Mouse (Mus musculus): Measurements from ENCODE around the gene Tacr2. TPM values are rescaled to one million over a fixed set of nuclear protein-coding genes. Genes with fewer than 3 reads are reported as not detected.

Gene Tacr2
- total RNA-seq (2015) (not detected in 2 replicates), total RNA-seq (2017) (not detected in 2 replicates)

GRCm38 (mm10) chr10:62252000-62252488, at the start of gene Tacr2:
Gene Tacr2 (plus strand): TSS chr10:62252438.
- ATAC-seq (replicated peaks; ENCODE audit: poor library complexity): no peak

DNA sequence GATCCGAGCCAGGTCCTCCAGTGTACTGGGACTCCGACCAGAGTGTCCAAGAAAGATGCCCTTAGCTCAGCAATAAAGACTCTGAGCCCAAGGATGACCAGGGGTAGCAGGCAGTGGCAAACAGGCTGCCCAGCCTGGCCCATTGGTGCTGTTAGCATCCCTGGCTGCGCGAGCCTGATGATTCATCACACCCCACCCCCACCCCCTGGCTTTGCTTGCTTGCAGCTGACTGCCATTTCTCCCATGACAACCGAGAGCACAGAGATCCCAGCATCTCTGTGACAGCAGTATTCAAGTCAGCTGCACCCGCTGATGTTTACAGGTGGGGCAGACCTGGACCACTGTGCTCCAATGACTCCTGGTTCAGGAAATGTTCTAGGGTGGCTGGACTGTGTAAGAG, 49.7 kb upstream of the Tacr2 start:
- ATAC-seq (replicated peaks; ENCODE audit: poor library complexity): no peak

DNA sequence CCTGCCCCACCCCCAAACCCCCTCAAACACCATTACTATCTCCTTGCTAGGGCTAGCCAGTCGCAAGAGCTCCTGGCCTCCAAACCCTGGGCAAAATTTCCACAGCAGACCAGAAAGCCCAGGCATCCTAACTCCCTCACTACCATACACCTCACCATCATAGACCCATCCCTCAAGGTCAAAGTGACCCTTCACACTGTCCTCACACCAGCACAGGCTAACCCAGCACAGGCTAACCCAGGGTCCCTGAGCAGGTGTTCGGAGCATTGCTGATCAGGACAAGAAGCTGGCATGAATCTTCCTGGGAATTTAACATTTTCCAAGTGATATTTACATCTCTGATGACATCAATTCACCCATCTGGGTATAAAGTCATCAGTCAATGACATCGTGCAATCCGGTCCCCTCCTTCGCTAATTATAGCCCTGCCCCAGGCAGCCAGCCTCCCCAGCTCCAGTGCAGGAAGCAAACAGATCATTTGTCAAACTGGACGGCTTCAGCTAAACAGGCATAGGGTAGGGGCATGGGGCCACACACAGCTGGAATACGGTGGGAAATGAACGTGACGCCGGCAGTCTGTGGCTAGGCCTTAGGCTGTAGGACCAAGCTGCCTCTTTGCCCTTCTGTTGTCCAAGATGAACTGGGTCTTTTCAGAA, 43.9 kb upstream of the Tacr2 start:
- ATAC-seq (replicated peaks; ENCODE audit: poor library complexity): no peak

- no peak for ATAC-seq (replicated peaks; ENCODE audit: poor library complexity)
Observed at GRCm38 (mm10) chr10:62211310-62211709, 40.9 kb upstream of the Tacr2 start.

DNA sequence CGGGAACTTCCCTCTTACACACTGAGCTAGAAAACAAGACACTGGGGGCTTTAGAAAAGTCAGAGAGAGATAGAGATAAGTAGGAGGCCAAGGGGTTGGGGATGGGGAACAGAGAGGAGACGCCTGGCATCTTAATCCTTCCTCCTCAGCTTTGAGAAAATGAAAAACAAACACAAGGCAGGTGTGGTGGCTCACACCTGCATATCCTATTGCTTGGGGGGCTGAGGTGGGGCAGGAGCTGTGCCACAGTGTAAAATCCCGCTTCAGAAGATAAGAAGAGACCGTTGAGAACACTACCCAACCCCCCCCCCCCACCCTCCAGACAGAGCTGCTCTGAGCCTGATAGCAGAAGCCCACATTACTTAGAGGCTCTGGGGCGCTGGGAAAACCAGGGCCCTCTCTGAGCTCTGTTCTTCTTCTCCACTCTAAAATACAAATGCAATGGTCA, 37.0 kb upstream of the Tacr2 start:
- ATAC-seq (replicated peaks; ENCODE audit: poor library complexity): peak; percentile 65

- peak; percentile 15; the same call in 1 of the 2 replicates for ATAC-seq (replicated peaks; ENCODE audit: poor library complexity)
Observed at GRCm38 (mm10) chr10:62215633-62216032, 36.6 kb upstream of the Tacr2 start.

DNA sequence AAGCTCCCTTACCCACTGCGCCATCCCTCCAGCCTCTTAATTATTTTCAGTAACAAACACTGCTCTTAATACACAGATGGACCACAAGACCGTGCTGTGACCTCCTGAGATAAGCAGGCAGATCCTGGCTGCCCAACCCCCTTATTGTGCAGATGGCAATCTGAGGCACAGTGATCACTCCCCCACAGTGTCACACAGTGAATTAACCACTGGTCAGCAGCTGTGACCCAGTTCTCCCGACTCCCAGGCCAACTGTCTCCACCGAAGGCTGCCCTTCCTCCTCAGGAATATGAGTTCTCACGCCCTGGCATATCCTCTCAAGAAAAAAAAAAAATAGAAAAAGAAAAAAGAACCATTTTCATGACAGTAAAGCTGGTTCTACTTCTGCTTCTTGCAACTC, 35.6 kb upstream of the Tacr2 start:
- ATAC-seq (replicated peaks; ENCODE audit: poor library complexity): peak; percentile 68

GRCm38 (mm10) chr10:62217196-62217595, 35.0 kb upstream of the Tacr2 start:
- ATAC-seq (replicated peaks; ENCODE audit: poor library complexity): no peak

GRCm38 (mm10) chr10:62218044-62218788, 34.0 kb upstream of the Tacr2 start:
- ATAC-seq (replicated peaks; ENCODE audit: poor library complexity): no peak

- no peak for ATAC-seq (replicated peaks; ENCODE audit: poor library complexity)
Observed at GRCm38 (mm10) chr10:62218789-62219172, 33.5 kb upstream of the Tacr2 start.

DNA sequence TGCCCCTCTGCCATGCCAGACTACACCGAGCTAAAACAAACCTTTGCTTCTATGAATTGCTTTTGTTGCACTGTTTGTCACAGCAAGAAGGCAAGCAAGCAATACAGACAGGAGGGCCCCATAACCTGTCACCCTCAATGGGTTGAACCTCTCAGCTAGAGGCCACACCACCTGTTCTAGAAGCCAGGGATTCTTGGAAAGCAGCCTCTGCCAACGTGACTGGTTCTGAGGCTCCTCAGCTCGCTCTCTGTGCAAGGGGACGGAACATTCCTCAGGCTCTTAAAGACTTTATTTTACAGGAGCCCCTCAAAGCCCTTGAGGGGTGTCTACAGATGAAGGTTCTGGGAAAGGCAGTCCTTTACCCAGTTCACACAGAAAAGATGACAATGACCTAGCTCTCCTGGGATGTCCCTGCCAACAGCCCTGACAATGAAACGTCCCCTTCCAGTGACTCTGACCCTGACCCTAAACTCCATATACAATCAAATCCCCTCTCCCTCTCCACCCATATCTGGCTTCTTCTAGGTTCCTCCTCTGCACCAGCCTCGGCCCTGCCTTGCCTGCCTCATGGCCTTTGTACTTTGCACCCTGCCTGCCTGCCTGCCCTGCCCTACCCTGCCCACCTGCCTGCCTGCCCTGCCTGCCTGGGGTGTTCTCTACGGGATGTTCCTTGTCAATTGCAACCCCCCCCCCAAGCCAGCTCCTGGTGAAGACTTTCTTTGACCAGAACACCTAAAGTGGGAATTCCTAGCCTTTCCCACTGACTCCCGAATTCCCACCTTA, 31.3 kb upstream of the Tacr2 start:
- no peak for ATAC-seq (replicated peaks; ENCODE audit: poor library complexity)

DNA sequence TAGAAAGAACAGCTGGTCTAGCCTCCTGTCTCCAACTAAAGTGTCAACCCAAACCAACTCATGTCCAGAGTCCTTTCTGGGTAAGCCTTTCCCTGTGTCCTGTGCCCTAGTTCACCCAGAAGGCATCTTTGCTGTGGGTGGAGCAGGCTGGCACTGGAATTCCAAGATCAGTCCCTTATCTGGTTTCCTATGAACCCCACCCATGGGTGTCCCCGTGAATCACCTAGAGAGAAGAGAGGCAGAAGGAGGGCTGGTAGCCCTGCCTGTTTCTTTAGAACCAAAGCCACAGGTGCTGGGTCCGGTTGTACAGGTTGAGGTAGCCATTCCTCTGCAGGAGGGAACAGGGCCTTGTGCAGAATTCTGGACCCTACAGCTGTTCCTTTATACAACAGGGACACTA, 30.6 kb upstream of the Tacr2 start:
- ATAC-seq (replicated peaks; ENCODE audit: poor library complexity): no peak

GRCm38 (mm10) chr10:62222777-62223176, 29.5 kb upstream of the Tacr2 start:
- ATAC-seq (replicated peaks; ENCODE audit: poor library complexity): no peak

- no peak for ATAC-seq (replicated peaks; ENCODE audit: poor library complexity)
Observed at GRCm38 (mm10) chr10:62224231-62224630, 28.0 kb upstream of the Tacr2 start.

DNA sequence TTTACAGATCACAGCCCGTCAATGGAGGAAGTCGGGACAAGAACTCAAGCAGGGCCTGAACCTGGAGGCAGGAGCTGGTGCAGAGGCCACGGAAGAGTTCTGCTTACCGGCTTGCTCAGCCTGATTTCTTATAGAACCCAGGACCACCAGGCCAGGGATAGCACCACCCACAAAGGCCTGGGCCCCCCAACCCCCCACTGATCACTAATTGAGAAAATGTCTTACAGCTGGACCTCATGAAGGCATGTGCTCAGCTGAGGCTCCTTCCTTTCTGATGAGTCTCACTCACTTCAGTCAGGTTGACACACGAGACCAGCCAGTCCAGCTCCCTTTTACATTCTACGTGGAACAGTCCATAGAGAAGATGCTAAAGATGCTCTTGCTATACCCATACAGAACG, 26.4 kb upstream of the Tacr2 start:
- no peak for ATAC-seq (replicated peaks; ENCODE audit: poor library complexity)

DNA sequence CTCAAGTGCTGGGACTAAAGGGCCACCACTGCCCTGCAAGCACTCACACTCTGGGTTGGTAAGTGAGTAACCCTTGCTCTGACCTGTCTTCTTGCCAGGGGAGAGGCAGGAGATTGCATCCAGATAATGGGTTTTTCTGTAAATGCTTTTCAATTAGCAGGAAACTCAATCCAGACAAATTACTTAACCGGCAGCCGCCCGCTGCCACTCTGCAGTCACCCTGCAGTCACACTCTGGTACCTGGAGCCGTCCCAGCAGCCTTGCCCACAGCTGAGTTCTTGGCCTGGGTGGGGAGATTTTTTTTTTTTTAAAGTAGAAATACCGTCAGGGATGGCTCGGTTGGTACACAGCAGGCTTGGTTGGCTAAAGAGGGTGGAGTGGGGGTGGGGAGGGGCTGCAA, 24.1 kb upstream of the Tacr2 start:
- no peak for ATAC-seq (replicated peaks; ENCODE audit: poor library complexity)

DNA sequence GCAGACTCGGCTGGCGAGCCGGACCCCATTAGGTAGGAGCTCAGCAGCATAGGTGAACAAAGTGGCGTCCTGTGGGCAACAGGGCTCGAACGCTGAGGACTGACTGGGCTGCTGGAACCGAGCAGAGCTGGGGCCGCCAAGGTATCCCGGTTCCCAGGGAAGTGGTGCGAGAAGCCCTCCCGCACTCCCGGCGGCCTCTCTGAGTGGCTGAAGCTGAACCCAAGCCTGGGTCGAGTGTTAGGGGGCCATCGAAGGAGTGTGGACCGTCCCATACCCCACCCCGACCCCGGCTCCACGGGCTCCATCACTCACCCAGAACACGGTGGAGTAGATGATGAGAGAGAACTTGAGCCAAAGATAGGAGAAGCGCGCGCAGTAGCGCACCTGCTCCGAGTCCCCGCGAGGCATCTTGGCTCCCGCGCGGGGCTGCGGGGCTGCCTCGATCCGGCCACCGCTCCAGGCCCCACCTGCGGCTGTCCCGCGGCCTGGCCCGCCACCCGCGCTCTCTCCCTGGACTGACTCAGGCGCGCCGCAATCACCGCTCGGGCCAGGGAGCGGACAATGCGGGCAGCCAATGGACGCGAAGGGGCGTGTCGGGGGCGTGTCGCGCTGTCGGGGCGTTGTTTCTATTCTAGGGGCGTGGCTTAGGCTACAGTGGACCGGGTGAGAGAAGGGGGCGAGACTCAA, 21.4 kb upstream of the Tacr2 start, which contains the start of gene Tspan15:
Gene Tspan15, minus strand, starts transcription at position 544 of the 687 bp plus-strand sequence.
- peak; percentile 98 for ATAC-seq (replicated peaks; ENCODE audit: poor library complexity)

DNA sequence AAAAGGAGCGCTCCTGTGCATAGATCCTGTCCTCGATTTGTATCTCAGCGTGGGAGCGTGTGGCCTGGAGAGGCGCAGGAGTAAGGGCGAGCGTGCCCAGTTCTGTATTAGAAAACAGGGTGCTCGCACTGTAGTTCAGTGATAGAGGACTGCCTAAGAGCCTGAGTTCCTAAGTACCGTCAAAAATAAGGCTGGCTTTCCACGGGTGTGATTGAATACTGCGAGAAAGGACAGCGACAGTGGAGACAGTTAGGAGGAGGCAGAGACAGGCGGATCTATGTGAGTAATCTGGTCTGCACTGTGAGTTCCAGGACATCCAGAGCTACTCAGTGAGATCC, 20.9 kb upstream of the Tacr2 start:
- ATAC-seq (replicated peaks; ENCODE audit: poor library complexity): no peak

GRCm38 (mm10) chr10:62231811-62232210, 20.4 kb upstream of the Tacr2 start:
- ATAC-seq (replicated peaks; ENCODE audit: poor library complexity): no peak

DNA sequence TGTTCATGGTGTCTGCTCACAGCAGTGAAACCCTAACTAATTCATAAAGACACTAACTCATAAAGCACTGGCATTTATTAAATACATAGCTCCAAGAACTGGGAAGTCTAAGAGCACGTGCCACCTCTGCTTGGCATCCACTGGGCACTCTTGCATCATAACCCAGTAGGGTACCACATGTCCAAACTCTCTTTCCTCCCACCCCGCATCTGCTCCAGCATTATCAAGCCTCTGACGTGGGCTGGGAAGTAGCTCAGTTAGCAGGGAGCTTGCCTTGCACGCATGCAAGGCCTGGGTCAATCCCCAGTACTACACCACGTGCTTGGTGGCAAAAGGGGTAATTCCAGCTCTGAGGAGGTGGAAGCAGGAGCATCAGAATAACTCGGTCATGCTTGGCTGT, 16.1 kb upstream of the Tacr2 start:
- no peak for ATAC-seq (replicated peaks; ENCODE audit: poor library complexity)

GRCm38 (mm10) chr10:62237205-62237604, 15.0 kb upstream of the Tacr2 start:
- ATAC-seq (replicated peaks; ENCODE audit: poor library complexity): peak; percentile 93
